Mouse (Mus musculus): ENCODE data around the gene Oxsr1.

The Oxsr1 gene

GRCm38 (mm10) chr9:119212996-119213395, 109.2 kb downstream of the Oxsr1 start:
- DNase-seq: no peak

GRCm38 (mm10) chr9:119208998-119209397, 113.2 kb downstream of the Oxsr1 start, which contains the start of gene Slc22a13:
Slc22a13 (minus strand) TSS chr9:119209098.
- DNase-seq: no peak

- no peak for DNase-seq
Observed at GRCm38 (mm10) chr9:119207113-119207512, 115.1 kb downstream of the Oxsr1 start.

GRCm38 (mm10) chr9:119206666-119207065, 115.6 kb downstream of the Oxsr1 start:
- no peak for DNase-seq

- DNase-seq: no peak
Observed at GRCm38 (mm10) chr9:119205756-119206155, 116.5 kb downstream of the Oxsr1 start.

- no peak for DNase-seq
Observed at GRCm38 (mm10) chr9:119203617-119204016, 118.6 kb downstream of the Oxsr1 start.

GRCm38 (mm10) chr9:119201653-119202052, 120.6 kb downstream of the Oxsr1 start:
- DNase-seq: no peak

- DNase-seq: no peak
Observed at GRCm38 (mm10) chr9:119199151-119199861, 122.9 kb downstream of the Oxsr1 start.

GRCm38 (mm10) chr9:119192202-119192990, 129.8 kb downstream of the Oxsr1 start:
- DNase-seq: peak; percentile 43

Data from thymus, postnatal 25 days (tissue).